ENCODE assay signal across 24 mouse cellular contexts in the genomic region with DNA sequence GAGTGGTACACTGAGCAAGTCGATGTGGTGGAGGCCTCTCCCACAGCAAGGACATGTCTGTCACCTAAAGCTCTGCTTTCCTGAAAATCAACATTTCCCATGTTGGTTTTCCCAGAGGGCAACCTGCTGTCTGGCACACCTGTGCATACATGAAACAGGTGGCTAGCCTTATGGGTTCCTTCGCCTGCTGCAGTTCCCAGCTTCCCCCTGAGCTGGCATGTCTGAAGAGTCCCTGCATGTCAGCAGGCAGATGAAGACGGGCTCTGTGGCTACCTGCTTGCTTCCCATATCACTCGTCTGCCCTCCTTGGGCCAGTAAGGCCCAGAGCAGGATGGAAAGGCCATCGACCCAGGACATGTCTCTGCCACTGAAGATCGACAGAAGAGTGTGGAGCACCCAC. TPM values are rescaled to one million over a fixed set of nuclear protein-coding genes. Genes with fewer than 3 reads are reported as not detected.
A peak's percentile ranks its signal among the peaks of the same experiment; 100 is the strongest.
DNase-seq lines count a peak whose midpoint lies in the region; ATAC-seq and TF ChIP-seq lines count a peak whose summit lies in the region.
"Had no signal": no experiment of that assay in that cellular context is flagged by ENCODE, and none has a peak within 500 bp of the region (broad histone marks: within the 10 kb centered on the region; RNA-seq: fewer than 3 reads in every experiment).

No protein-coding gene starts in this region.

- H3K27ac ChIP-seq in hindbrain, embryonic 13.5 days, result no peak overlapping the region
- no peak overlapping the region for H3K27ac ChIP-seq in hindbrain, embryonic 12.5 days
- H3K27ac ChIP-seq in stomach, embryonic 16.5 days (ENCODE audit: low read length), result no peak overlapping the region
- H3K27ac ChIP-seq in stomach, postnatal 0 days (replicated peaks), result no peak overlapping the region
- H3K27ac ChIP-seq: embryonic facial prominence, embryonic 10.5 days; embryonic facial prominence, embryonic 13.5 days; forebrain, embryonic 12.5 days; forebrain, embryonic 15.5 days; heart, adult 2 months; heart, embryonic 10.5 days; heart, embryonic 13.5 days; hindbrain, embryonic 15.5 days; intestine, embryonic 15.5 days had no signal

- no peak overlapping the region for H3K4me3 ChIP-seq in hindbrain, embryonic 13.5 days
- H3K4me3 ChIP-seq in hindbrain, embryonic 12.5 days, result no peak overlapping the region
- no peak overlapping the region for H3K4me3 ChIP-seq in stomach, embryonic 16.5 days (replicated peaks; ENCODE audit: low read length)
- H3K4me3 ChIP-seq in stomach, postnatal 0 days (ENCODE audit: low read depth, low read length), result no peak overlapping the region
- H3K4me3 ChIP-seq: embryonic facial prominence, embryonic 10.5 days; embryonic facial prominence, embryonic 13.5 days; erythroblast, embryonic 14.5 days; forebrain, embryonic 12.5 days; forebrain, embryonic 15.5 days; heart, adult 2 months; heart, embryonic 10.5 days; heart, embryonic 13.5 days; hindbrain, embryonic 15.5 days; intestine, embryonic 15.5 days had no signal

- H3K9ac ChIP-seq in hindbrain, embryonic 13.5 days, result 0 out of 2 replicates have a peak overlapping the region, but pooled peaks have one; percentile 8
- no peak overlapping the region for H3K9ac ChIP-seq in hindbrain, embryonic 12.5 days
- 0 out of 2 replicates have a peak overlapping the region, but pooled peaks have one; percentile 8 for H3K9ac ChIP-seq in stomach, embryonic 16.5 days (ENCODE audit: low read length)
- no peak overlapping the region; the same call in 1 of the 2 replicates for H3K9ac ChIP-seq in stomach, postnatal 0 days (ENCODE audit: low read length)
- H3K9ac ChIP-seq: embryonic facial prominence, embryonic 13.5 days; forebrain, embryonic 12.5 days; forebrain, embryonic 15.5 days; hindbrain, embryonic 15.5 days; intestine, embryonic 15.5 days had no signal

- peaks cover 4% of the 10 kb centered on the region for H3K4me1 ChIP-seq in hindbrain, embryonic 13.5 days (replicated peaks)
- H3K4me1 ChIP-seq in hindbrain, embryonic 12.5 days, result peaks cover 3% of the 10 kb centered on the region; the same call in 1 of the 2 replicates
- peaks cover 2% of the 10 kb centered on the region for H3K4me1 ChIP-seq in stomach, embryonic 16.5 days (ENCODE audit: control insufficient read depth, insufficient read depth, low read length)
- no peaks in the 10 kb centered on the region for H3K4me1 ChIP-seq in stomach, postnatal 0 days (replicated peaks; ENCODE audit: control insufficient read depth, insufficient read depth)

- peak; percentile 48 to 50 for DNase-seq in cerebellum, postnatal 25 days
- DNase-seq in cerebellum, adult 9-10 months, result no peak
- no peak for DNase-seq in stomach, postnatal 0 days (ENCODE audit: low spot score)
- DNase-seq: adrenal gland, adult 2 months; adrenal gland, postnatal 14 days; cerebellum, postnatal 14 days; embryo, embryonic 11 days; gastrocnemius, postnatal 25 days; heart, adult 2 months; heart, postnatal 14 days; kidney, adult 11 months had no signal

- H3K36me3 ChIP-seq in hindbrain, embryonic 13.5 days, result peaks cover 6% of the 10 kb centered on the region; the same call in 1 of the 2 replicates
- H3K36me3 ChIP-seq in hindbrain, embryonic 12.5 days, result peaks cover 5% of the 10 kb centered on the region; the same call in 1 of the 2 replicates
- H3K36me3 ChIP-seq in stomach, embryonic 16.5 days (ENCODE audit: control insufficient read depth, insufficient read depth, low read length), result no peaks in the 10 kb centered on the region
- H3K36me3 ChIP-seq in stomach, postnatal 0 days (ENCODE audit: control insufficient read depth, insufficient read depth, low read length), result no peaks in the 10 kb centered on the region
- H3K36me3 ChIP-seq: embryonic facial prominence, embryonic 10.5 days; forebrain, embryonic 12.5 days; forebrain, embryonic 15.5 days; heart, embryonic 13.5 days; hindbrain, embryonic 15.5 days; intestine, embryonic 15.5 days had no signal

- no peaks in the 10 kb centered on the region for H3K27me3 ChIP-seq in hindbrain, embryonic 13.5 days
- no peaks in the 10 kb centered on the region for H3K27me3 ChIP-seq in hindbrain, embryonic 12.5 days
- H3K27me3 ChIP-seq in stomach, embryonic 16.5 days (ENCODE audit: control insufficient read depth, insufficient read depth, low read length), result no peaks in the 10 kb centered on the region
- no peaks in the 10 kb centered on the region for H3K27me3 ChIP-seq in stomach, postnatal 0 days (ENCODE audit: control insufficient read depth, insufficient read depth, low read length)
- H3K27me3 ChIP-seq: embryonic facial prominence, embryonic 13.5 days; forebrain, embryonic 12.5 days; forebrain, embryonic 15.5 days; heart, embryonic 13.5 days; hindbrain, embryonic 15.5 days; intestine, embryonic 15.5 days had no signal

- no peak for TF ChIP-seq CTCF in stomach, postnatal 0 days (IDR thresholded peaks at IDR 0.05; ENCODE audit: low read depth)

- 83% methylated on average over 6 of the region's 6 CpGs for WGBS in hindbrain, embryonic 13.5 days
- 86% methylated on average over 6 of the region's 6 CpGs for WGBS in hindbrain, embryonic 12.5 days
- WGBS in stomach, embryonic 16.5 days, result 85% methylated on average over 6 of the region's 6 CpGs
- 84% methylated on average over 6 of the region's 6 CpGs for WGBS in stomach, postnatal 0 days

- no peaks in the 10 kb centered on the region for H3K9me3 ChIP-seq in hindbrain, embryonic 13.5 days
- H3K9me3 ChIP-seq in hindbrain, embryonic 12.5 days (replicated peaks), result no peaks in the 10 kb centered on the region
- no peaks in the 10 kb centered on the region for H3K9me3 ChIP-seq in stomach, embryonic 16.5 days (replicated peaks; ENCODE audit: control insufficient read depth, low read length)
- no peaks in the 10 kb centered on the region for H3K9me3 ChIP-seq in stomach, postnatal 0 days (ENCODE audit: control insufficient read depth, low read length)
- H3K9me3 ChIP-seq: embryonic facial prominence, embryonic 10.5 days; embryonic facial prominence, embryonic 13.5 days; forebrain, embryonic 12.5 days; forebrain, embryonic 15.5 days; heart, embryonic 10.5 days; heart, embryonic 13.5 days; hindbrain, embryonic 15.5 days; intestine, embryonic 15.5 days had no signal

- no peak overlapping the region for H3K4me2 ChIP-seq in hindbrain, embryonic 13.5 days
- no peak overlapping the region for H3K4me2 ChIP-seq in hindbrain, embryonic 12.5 days (replicated peaks)
- H3K4me2 ChIP-seq in stomach, embryonic 16.5 days (ENCODE audit: low read depth, low read length), result no peak overlapping the region
- H3K4me2 ChIP-seq in stomach, postnatal 0 days (replicated peaks; ENCODE audit: low read depth), result no peak overlapping the region
- H3K4me2 ChIP-seq: embryonic facial prominence, embryonic 13.5 days; forebrain, embryonic 12.5 days; forebrain, embryonic 15.5 days; heart, embryonic 13.5 days; hindbrain, embryonic 15.5 days; intestine, embryonic 15.5 days had no signal

- ATAC-seq in hindbrain, embryonic 13.5 days (ENCODE audit: low FRiP score), result no peak
- ATAC-seq in hindbrain, embryonic 12.5 days (ENCODE audit: low FRiP score), result no peak
- ATAC-seq in stomach, embryonic 16.5 days (ENCODE audit: insufficient read depth, low FRiP score), result no peak
- ATAC-seq in stomach, postnatal 0 days (ENCODE audit: low FRiP score, low TSS enrichment), result no peak
- ATAC-seq: CD4-positive, CD25-positive, alpha-beta regulatory T cell, adult 4 months; forebrain, embryonic 15.5 days; intestine, embryonic 15.5 days had no signal

- no peak for TF ChIP-seq EP300 in stomach, postnatal 0 days (optimal IDR thresholded peaks at IDR 0.05)

RNA-seq across cellular contexts. Expression of gene Morn1, which starts 11.1 kb away (rescaled TPM):
- 7.1 and 8.0 TPM in 2 replicates for polyA plus RNA-seq in hindbrain, embryonic 13.5 days (2015; fragmentation: Nextera tagmentation; extraction: Ambion mirVana)
- 7.7 and 8.0 TPM in 2 replicates for polyA plus RNA-seq in hindbrain, embryonic 12.5 days (2016; fragmentation: Nextera tagmentation; extraction: Ambion mirVana)
- polyA plus RNA-seq in stomach, embryonic 16.5 days (2015; fragmentation: Nextera tagmentation; extraction: Ambion mirVana), result 4.8 and 6.1 TPM in 2 replicates
- 3.2 and 3.6 TPM in 2 replicates for polyA plus RNA-seq in stomach, postnatal 0 days (2015; fragmentation: Nextera tagmentation; extraction: Ambion mirVana)

RNA-seq across cellular contexts. Expression of gene Rer1, which starts 11.3 kb away (rescaled TPM):
- 123 and 132 TPM in 2 replicates for polyA plus RNA-seq in hindbrain, embryonic 13.5 days (2015; fragmentation: Nextera tagmentation; extraction: Ambion mirVana)
- 130 and 137 TPM in 2 replicates for polyA plus RNA-seq in hindbrain, embryonic 12.5 days (2016; fragmentation: Nextera tagmentation; extraction: Ambion mirVana)
- polyA plus RNA-seq in stomach, embryonic 16.5 days (2015; fragmentation: Nextera tagmentation; extraction: Ambion mirVana), result 171 and 183 TPM in 2 replicates
- polyA plus RNA-seq in stomach, postnatal 0 days (2015; fragmentation: Nextera tagmentation; extraction: Ambion mirVana), result 182 and 185 TPM in 2 replicates

RNA-seq across cellular contexts. Expression of gene Pex10, which starts 30.6 kb away (rescaled TPM):
- polyA plus RNA-seq in hindbrain, embryonic 13.5 days (2015; fragmentation: Nextera tagmentation; extraction: Ambion mirVana), result 18.6 and 24.2 TPM in 2 replicates
- polyA plus RNA-seq in hindbrain, embryonic 12.5 days (2016; fragmentation: Nextera tagmentation; extraction: Ambion mirVana), result 18.0 and 18.4 TPM in 2 replicates
- polyA plus RNA-seq in stomach, embryonic 16.5 days (2015; fragmentation: Nextera tagmentation; extraction: Ambion mirVana), result 19.9 and 20.1 TPM in 2 replicates
- polyA plus RNA-seq in stomach, postnatal 0 days (2015; fragmentation: Nextera tagmentation; extraction: Ambion mirVana), result 10.3 and 10.5 TPM in 2 replicates

RNA-seq across cellular contexts. Expression of gene Plch2, which starts 40.9 kb away (rescaled TPM):
- 8.4 and 11.1 TPM in 2 replicates for polyA plus RNA-seq in hindbrain, embryonic 13.5 days (2015; fragmentation: Nextera tagmentation; extraction: Ambion mirVana)
- 5.0 and 5.5 TPM in 2 replicates for polyA plus RNA-seq in hindbrain, embryonic 12.5 days (2016; fragmentation: Nextera tagmentation; extraction: Ambion mirVana)
- polyA plus RNA-seq in stomach, embryonic 16.5 days (2015; fragmentation: Nextera tagmentation; extraction: Ambion mirVana), result 27.4 and 30.4 TPM in 2 replicates
- polyA plus RNA-seq in stomach, postnatal 0 days (2015; fragmentation: Nextera tagmentation; extraction: Ambion mirVana), result 15.4 and 18.3 TPM in 2 replicates
- polyA plus RNA-seq: CD4-positive, CD25-positive, alpha-beta regulatory T cell, adult 4 months; erythroblast, embryonic 14.5 days had no signal

Comparison
In these comparisons a context has a peak if more than half of its experiments do, and no peak if none do; other contexts are left out.
1. DNase-seq: peak in cerebellum, postnatal 25 days (2 of 2); none in cerebellum, adult 9-10 months (single experiment) and stomach, postnatal 0 days (single experiment).
2. H3K9ac ChIP-seq: peak in hindbrain, embryonic 13.5 days (single experiment) and stomach, embryonic 16.5 days (single experiment); none in hindbrain, embryonic 12.5 days (single experiment) and stomach, postnatal 0 days (single experiment).